Mouse (Mus musculus) retina, postnatal 7 days (tissue): ENCODE results near the gene Cyp1a2.

Source experiments
- DNase-seq: peaks from one replicate; pipeline ENCODE4 v3.0.0-alpha.2; 2012; ENCODE audit warnings: low read depth, low spot score

Cyp1a2 gene

DNA sequence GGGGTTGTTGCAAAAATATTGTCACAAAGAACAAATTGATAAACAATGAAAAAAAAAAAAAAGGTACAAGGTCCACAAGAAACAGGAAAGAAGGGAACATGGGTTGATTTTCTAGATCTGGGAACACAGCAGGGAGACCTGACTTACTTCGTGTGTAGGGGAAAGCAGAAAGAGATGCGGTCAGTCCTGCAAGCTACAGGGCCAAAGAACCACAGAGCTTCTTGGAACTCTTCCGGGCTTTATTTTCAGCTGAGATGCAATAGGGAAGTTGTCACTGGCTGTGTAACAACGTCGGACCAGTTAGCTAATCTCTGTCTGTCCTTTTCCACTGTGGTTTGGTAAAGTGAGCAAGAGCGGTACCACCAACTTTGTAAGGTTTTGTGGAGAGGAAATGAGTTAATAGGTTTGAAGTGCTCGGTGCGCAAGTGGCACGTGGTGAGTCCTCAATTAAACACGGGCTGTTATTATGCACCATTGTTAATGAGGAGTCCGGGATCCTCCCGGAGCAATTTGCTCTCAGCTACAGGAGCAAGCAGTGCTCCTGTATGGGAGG is 36.9 kb downstream of the Cyp1a2 start:
- DNase-seq = no peak

DNA sequence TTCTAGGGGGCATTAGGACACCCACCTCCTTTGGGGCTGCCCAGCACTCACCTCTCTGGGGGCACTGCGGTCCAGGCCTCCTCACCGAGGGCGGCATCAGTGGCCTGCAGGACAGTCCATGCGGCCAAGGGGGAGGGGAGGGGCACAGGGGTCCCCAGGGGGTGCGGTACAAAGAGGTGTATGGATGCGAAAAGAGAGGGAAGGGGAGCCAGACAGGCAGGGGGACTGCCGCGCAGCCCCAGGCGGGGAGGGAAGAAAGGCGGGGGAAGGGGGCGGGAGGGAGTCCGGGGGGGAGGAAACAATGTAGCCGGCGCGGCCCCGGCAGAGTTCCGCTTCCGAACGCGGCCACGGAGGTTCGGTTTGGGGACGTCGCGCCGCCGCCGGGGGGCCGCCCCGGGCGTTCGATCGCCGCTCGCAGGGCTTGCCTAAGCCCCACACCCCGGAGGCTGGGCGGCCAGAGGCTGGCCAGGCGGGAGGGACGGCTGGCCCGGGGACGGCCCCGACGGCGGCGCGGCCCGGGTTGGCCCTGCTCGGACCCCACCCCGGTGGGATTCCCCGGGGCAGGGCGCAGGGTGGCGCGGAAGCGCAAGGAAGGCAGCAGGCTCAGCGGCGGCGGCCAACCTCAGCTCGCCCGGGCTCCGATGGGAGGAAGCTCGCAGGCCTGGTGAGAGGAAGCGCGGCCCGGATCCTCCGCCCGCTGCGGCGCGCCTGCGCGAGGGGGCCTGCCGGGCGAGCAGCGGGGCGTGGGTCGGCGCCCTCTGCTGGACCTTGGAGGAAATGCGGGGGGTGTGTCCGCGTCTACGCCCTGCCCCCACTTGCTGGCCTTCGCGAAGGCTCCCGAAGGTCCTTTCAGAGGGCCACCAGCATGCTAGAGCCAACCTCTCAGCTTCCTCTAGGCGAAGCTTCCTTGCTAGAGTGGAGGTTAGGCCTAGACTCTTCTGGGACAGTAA is 38.3 kb downstream of the Cyp1a2 start:
- DNase-seq = peak; percentile 86

- DNase-seq = no peak
Measured at GRCm38 (mm10) chr9:57644442-57644943, 39.0 kb downstream of the Cyp1a2 start.

- no peak for DNase-seq
Measured at GRCm38 (mm10) chr9:57643856-57644180, 39.7 kb downstream of the Cyp1a2 start.

GRCm38 (mm10) chr9:57643169-57643855 is 40.2 kb downstream of the Cyp1a2 start:
- no peak for DNase-seq

GRCm38 (mm10) chr9:57641775-57642550 is 41.5 kb downstream of the Cyp1a2 start:
- no peak for DNase-seq

GRCm38 (mm10) chr9:57641022-57641421 is 42.5 kb downstream of the Cyp1a2 start:
- DNase-seq = no peak

DNA sequence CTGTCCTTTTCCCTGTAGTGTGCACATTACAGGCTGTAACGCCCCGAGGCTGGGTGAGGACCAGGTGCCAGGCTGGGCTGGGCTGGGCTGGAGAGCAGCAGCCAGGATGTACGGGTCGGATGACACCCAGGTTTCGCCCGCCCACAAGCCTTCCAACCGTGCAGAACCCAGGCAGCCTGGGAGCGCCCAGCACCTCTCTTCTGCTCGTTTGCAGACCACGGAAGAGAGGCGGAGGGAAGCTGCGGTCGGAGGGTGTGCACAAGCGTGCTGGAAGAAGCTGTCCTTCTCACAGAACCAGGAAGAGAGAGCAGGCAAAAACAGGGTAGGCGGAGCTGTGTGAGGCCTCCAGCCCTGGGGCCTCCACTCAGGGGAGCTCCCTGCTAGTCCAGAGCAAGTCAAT is 43.1 kb downstream of the Cyp1a2 start:
- DNase-seq = no peak

- no peak for DNase-seq
Measured at GRCm38 (mm10) chr9:57639661-57640328, 43.7 kb downstream of the Cyp1a2 start.

GRCm38 (mm10) chr9:57638651-57639459 is 44.6 kb downstream of the Cyp1a2 start:
- DNase-seq = no peak

DNA sequence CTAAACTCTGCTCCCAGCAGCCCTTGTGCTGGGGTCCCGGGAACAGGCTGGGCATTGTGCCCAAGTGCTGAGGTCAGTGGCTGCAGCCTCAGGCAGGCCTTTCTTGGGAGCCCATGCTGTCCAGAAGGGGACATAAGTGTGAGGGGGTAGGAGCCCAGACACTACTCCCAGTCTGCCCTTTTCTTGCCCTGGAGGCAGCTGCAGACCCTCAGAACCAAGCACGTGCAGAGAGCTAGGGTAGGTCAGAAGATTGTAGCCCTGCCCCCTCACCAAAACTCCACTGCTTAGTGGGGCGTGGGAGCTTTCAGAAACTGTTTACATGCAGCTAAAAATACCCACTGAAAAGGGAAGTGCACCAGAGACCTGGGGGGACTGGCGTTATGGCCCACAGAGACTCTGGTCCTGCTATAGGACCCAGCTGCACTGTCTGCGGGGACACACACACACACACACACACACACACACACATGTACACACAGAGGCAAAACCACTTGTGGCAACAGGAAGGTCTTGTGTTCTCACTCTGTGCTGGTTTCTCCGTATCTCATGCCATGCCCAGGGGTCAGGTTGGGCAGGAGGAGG is 45.7 kb downstream of the Cyp1a2 start:
- DNase-seq = no peak

- DNase-seq = no peak
Measured at GRCm38 (mm10) chr9:57637272-57637671, 46.2 kb downstream of the Cyp1a2 start.

- no peak for DNase-seq
Measured at GRCm38 (mm10) chr9:57633481-57634024, 50.0 kb downstream of the Cyp1a2 start.

DNA sequence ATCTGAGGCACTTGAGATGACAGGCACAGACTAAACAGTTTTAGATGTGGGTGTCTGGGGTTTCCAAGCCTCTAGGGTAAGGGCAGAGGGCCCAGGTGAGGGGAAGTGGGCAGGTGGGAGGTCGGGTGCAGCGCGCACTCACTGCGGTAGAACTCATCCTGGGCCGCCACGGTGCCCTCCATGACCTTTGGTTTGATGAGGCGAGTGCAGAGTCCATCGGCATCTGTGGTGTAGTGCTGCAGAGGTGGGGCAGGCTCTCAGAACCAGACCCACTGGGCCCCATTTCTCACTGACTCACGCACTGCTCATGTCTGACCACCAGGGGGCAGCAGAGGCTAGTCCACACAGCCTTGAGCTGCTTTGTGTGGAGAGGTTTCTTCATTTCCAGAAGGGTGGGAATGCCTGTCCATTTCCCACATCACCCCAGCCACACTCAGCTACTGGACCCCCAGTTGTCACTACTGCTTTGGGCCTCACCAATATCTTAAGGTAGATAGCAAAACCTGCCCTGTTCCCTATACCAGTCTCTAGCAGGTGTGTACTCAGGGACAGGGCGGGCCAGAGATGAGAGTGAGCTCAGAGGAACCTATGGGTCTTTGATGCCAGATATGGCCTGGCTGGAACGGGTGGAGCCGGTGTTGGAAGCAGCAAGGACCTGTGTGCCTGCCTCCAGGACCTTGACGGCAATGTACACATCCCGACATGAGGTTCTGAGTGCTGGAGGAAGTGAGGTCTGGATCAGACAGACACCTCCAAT is 54.2 kb downstream of the Cyp1a2 start:
- peak; percentile 73 for DNase-seq

DNA sequence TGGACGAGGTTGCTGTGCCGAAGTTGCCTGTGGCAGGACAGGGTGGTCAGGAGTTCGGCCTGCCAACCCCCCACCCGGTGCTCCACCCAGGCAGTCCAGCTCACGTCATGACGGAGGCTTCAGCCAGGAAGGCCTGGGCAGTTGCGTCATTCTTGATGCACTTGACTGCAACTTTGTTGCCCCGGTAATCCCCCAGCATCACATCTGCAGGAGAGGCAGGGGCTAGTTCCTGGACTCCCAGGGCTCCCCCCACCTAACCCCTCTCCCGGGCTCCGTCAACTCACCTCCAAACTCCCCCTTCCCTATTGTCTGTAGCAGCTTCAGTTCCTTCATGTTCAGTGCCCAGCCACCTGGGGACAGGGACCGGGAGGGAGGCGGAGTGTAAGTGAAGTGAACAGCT is 54.8 kb downstream of the Cyp1a2 start:
- no peak for DNase-seq

- DNase-seq = no peak
Measured at GRCm38 (mm10) chr9:57627892-57628291, 55.6 kb downstream of the Cyp1a2 start.

GRCm38 (mm10) chr9:57627191-57627590 is 56.3 kb downstream of the Cyp1a2 start:
- DNase-seq = no peak
